Mouse (Mus musculus): ENCODE measurements around the gene Itih2.

DNA sequence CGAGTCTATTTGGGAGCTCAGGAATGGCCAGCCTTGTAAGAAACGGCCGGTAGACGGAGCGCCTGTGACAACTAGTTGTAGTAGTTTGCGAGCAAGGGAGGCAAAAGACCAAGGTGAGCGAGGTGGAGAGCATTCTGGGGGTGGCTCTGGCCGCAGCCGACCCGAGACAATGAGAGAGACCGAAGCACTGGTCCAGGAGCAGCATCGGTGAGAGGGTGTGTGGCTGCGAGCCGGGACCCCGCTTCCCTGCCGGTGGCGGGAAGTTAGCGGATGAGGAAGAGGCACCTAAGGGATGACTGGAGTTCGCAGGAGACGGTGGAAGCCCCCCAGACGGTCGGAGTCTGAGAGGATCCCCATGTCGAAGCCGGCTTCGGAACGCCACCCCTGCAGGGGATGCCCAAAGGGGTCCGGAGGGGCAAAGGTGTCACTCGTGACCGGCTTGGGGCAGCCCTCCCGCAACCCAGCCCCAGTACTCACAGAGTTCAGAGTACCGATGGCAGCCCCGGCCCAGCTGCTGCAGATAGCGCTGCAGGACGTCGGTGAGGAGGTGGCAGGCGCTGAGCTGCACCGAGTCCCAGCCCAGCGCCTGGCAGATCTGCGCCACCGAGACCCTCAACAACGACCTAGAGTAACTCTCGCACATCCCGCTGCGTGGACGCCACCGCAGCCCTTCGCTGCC is 83.3 kb downstream of the Itih2 start:
- TF ChIP-seq CTCF (IDR thresholded peaks at IDR 0.05; ENCODE audit: extremely low read depth, insufficient read length, insufficient replicate concordance, low read depth, low read length) = peak; percentile 19; the same call in 1 of the 2 replicates
- TF ChIP-seq POLR2A (IDR thresholded peaks at IDR 0.05; ENCODE audit: low read depth, low read length) = no peak
